Mouse (Mus musculus): ENCODE data around the gene Ccni. TPM values are rescaled to one million over a fixed set of nuclear protein-coding genes. Genes with fewer than 3 reads are reported as not detected.
A peak's percentile ranks its signal among the peaks of the same experiment; 100 is the strongest.

Ccni gene
- polyA plus RNA-seq (2015; fragmentation: Nextera tagmentation; extraction: Ambion mirVana) = 84.3 and 93.5 TPM in 2 replicates

DNA sequence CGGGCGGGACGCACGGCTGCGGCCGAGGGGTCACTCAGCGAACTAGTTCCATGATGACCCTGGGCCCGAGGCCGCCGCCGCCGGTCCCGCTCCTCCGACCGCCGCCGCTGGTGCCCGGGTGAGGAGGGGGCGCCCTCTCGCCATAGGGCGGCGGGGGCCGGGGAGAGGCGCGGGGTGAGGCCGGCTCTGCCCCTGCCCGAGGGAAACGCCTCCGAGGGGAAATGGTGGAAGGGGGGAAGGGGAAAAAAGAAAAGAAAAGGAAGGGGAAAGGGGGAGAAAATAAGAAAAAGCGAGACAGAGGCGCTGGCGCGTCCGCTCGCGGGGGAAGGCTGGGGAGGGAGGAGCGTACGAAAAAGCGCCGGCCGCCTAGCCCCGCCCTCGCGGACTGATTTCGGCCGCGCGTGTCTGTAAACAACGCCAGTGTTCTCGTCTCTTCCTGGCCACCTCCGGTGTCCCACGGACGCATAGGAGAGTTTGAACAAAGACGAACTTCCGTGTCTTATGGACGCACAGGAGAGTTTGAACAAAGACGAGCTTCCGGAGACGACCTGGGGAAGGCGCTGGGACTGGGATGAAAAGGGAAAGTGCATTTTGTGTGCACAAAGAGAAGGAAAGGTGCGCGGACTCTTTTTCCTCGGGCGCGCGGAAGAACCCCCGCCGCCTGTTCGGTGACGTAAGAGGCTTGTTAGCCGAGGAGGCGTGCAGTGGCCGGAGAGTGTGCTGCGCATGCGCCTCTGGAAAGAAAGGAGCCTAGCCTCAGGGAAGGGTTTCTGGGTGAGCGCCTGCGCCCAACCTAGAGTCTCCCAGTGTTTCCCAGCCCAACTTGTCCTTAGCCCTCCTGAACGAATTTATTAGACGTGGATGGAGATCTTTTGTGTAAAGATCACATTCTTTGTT is at the start of gene Ccni, which contains the start of gene 2010109A12Rik:
TSS of gene Ccni (minus strand) at position 387 of the 897 bp plus-strand sequence.
TSS of gene 2010109A12Rik (plus strand) at position 410 of the 897 bp plus-strand sequence.
- peak within 1 kb of the TSS; percentile 96 for H3K9ac ChIP-seq
- H3K4me2 ChIP-seq = peak within 1 kb of the TSS; percentile 65
- H3K9me3 ChIP-seq = no peaks in the 10 kb centered on the region
- ATAC-seq (ENCODE audit: insufficient read depth, low FRiP score, low read depth) = peak; percentile 96
- no peaks in the 10 kb centered on the region for H3K27me3 ChIP-seq (replicated peaks)
- H3K4me1 ChIP-seq = no peaks in the 10 kb centered on the region
- H3K27ac ChIP-seq = peak within 1 kb of the TSS; percentile 95
- H3K4me3 ChIP-seq (replicated peaks) = peak within 1 kb of the TSS; percentile 90
- under 1% methylated on average over 78 of the region's 79 CpGs for WGBS
- H3K36me3 ChIP-seq = no peaks in the 10 kb centered on the region

- WGBS = 86% methylated on average over 5 of the region's 5 CpGs
Measured at GRCm38 (mm10) chr5:93255759-93256265, 49.5 kb upstream of the Ccni start.

DNA sequence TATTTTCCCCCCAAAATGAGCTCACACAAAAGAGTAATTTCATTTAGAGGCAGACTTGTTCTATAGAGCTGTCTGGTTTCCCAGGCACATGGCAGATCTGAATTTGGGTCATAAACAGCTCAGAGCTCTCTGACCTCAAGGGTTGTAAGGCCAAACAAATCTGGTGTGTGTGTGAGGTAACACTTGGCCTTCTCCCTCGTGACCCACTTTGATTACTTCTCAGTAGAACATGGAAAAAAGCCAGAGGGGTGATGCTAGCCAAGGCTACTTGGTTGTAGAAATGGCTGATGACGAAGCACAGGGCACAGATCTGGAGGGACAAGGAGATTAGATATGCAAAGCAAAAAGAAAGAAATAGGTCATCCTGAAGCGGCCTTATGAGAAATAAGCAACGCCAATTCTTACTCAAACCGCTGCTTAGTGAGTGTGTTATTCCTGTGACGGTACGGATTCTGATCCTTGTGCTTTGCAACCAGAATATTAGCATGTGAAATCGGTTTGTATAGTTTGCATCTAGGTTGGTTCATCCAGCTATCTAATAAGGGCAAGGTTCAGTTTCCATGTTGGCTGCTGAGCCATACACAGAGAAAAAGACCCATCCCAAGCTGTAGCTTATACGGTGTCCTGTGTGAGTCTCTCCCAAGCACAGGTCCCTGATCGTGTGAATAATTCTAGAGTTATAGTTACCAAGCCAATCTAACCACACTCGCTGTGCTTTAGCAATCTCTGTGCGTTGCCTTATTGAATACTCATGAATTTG is 44.9 kb upstream of the Ccni start:
- Histone ChIP-seq H3K9ac (no peak overlapping the region), H3K9me3 (no peaks in the 10 kb centered on the region), H3K36me3 (no peaks in the 10 kb centered on the region), H3K4me3 (replicated peaks) (no peak overlapping the region), H3K4me1 (no peaks in the 10 kb centered on the region), H3K4me2 (no peak overlapping the region), H3K27ac (no peak overlapping the region), H3K27me3 (replicated peaks) (no peaks in the 10 kb centered on the region)
- no peak for ATAC-seq (ENCODE audit: insufficient read depth, low FRiP score, low read depth)
- WGBS = 83% methylated on average over 12 of the region's 12 CpGs

More at GRCm38 (mm10) chr5:93255759-93256265, 49.5 kb upstream of the Ccni start:
- no peak overlapping the region for H3K4me3 ChIP-seq (replicated peaks)
- no peaks in the 10 kb centered on the region for H3K4me1 ChIP-seq
- no peak overlapping the region for H3K27ac ChIP-seq
- ATAC-seq (ENCODE audit: insufficient read depth, low FRiP score, low read depth) = no peak
- no peak overlapping the region for H3K9ac ChIP-seq
- H3K27me3 ChIP-seq (replicated peaks) = no peaks in the 10 kb centered on the region
- no peak overlapping the region for H3K4me2 ChIP-seq
- no peaks in the 10 kb centered on the region for H3K9me3 ChIP-seq
- no peaks in the 10 kb centered on the region for H3K36me3 ChIP-seq

GRCm38 (mm10) chr5:93249940-93250578 is 43.8 kb upstream of the Ccni start:
- 69% methylated on average over 6 of the region's 6 CpGs for whole genome bisulfite sequencing
- no peak overlapping the region for H3K9ac ChIP-seq
- ATAC-seq (ENCODE audit: insufficient read depth, low FRiP score, low read depth) = no peak
- no peaks in the 10 kb centered on the region for H3K27me3 ChIP-seq (replicated peaks)
- H3K36me3 ChIP-seq = no peaks in the 10 kb centered on the region
- H3K4me3 ChIP-seq (replicated peaks) = no peak overlapping the region
- no peak overlapping the region for H3K4me2 ChIP-seq
- no peaks in the 10 kb centered on the region for H3K4me1 ChIP-seq
- no peaks in the 10 kb centered on the region for H3K9me3 ChIP-seq
- no peak overlapping the region for H3K27ac ChIP-seq

DNA sequence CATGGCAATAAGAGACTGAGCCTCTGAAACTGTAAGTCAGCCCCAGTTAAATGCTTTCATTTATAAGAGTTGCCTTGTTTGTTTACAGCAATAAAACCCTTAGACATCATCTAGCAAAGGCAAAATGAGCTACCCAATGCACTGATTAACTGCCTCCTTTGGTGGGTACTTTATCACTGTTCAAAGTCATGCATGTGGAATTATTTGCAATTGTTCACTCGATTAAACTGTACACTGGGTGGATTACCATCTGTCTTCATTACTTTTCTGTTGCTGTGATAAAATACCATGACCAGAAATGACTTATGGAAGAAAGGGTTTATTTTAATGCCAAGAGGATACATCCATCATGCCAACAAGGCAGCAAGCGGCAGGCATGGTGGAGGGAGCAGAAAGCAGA is 39.0 kb upstream of the Ccni start:
- H3K27ac ChIP-seq = no peak overlapping the region
- H3K36me3 ChIP-seq = no peaks in the 10 kb centered on the region
- no peaks in the 10 kb centered on the region for H3K9me3 ChIP-seq
- ATAC-seq (ENCODE audit: insufficient read depth, low FRiP score, low read depth) = no peak
- H3K9ac ChIP-seq = no peak overlapping the region
- H3K4me3 ChIP-seq (replicated peaks) = no peak overlapping the region
- no peaks in the 10 kb centered on the region for H3K4me1 ChIP-seq
- no peaks in the 10 kb centered on the region for H3K27me3 ChIP-seq (replicated peaks)
- no peak overlapping the region for H3K4me2 ChIP-seq
- WGBS = 64% methylated on average over 2 of the region's 2 CpGs

DNA sequence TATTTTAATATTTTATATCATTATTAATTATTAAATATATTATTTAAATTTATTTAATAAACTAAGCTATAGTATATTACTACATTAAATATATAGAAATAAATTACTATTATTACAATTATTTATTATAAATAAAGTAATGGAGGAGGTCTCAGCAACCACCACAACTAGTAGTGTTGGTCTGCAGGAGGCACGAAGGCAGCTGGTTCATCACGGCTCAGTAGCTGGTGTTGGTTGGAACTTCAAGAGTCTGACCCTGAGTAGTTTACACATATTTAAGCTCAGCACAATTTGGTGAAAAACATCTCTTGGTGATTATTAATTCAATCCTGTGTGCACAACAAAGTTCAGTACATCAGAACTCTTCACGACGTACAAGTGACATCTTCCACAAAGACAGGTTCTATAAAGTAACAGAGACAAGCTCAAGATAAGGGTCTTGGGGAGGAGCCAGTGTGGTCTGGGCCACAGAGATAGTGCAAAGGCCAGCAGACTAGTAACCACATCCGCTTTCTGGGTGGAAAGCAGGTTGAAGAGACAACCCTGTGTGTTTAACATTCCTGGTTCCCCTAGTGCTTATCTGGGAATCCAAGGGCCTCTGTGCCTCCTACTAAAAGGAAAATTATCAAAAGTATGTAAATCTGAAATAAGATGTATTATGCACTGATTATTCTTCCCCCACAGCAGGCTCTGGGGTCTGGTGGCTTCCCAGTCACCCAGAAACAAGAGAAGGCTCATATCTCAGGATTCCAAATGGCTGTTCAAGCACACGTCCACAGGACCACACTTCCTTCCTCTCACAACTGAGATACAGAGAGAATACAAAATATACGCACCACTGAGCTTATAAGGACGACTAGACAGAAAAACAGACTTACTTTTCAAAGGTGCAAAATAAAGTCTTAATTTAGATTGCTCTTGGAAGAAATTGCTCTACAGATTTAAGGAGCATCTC is 33.6 kb upstream of the Ccni start:
- ATAC-seq (ENCODE audit: insufficient read depth, low FRiP score, low read depth) = peak; percentile 91; the same call in 1 of the 2 replicates
- no peak overlapping the region for H3K4me2 ChIP-seq
- no peaks in the 10 kb centered on the region for H3K4me1 ChIP-seq
- no peaks in the 10 kb centered on the region for H3K9me3 ChIP-seq
- H3K9ac ChIP-seq = no peak overlapping the region
- H3K27me3 ChIP-seq (replicated peaks) = no peaks in the 10 kb centered on the region
- H3K4me3 ChIP-seq (replicated peaks) = no peak overlapping the region
- no peaks in the 10 kb centered on the region for H3K36me3 ChIP-seq
- WGBS = 71% methylated on average over 8 of the region's 8 CpGs
- no peak overlapping the region for H3K27ac ChIP-seq

DNA sequence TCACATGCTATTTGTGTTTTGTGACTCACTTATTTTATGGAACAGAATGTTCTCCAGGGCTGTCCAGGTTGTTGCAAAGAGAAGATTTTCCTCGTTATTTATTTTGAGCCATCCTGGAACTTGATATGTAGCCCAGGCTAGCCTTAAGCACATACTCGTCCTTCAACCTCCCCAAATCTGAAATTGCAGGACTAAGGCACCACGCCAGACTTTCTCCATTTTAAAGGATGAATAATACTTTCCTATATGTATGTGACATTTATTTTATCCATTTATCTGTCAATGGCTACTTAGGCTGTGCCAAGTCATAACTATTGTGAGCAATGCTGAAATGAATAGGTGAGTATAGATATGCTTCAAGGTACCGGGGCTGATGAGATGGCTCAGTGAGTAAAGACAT is 30.2 kb upstream of the Ccni start:
- 76% methylated on average over 4 of the region's 4 CpGs for WGBS
- Histone ChIP-seq H3K36me3 (no peaks in the 10 kb centered on the region), H3K27ac (no peak overlapping the region), H3K4me1 (no peaks in the 10 kb centered on the region), H3K4me3 (replicated peaks) (no peak overlapping the region), H3K27me3 (replicated peaks) (no peaks in the 10 kb centered on the region), H3K4me2 (no peak overlapping the region), H3K9ac (no peak overlapping the region), H3K9me3 (no peaks in the 10 kb centered on the region)
- no peak for ATAC-seq (ENCODE audit: insufficient read depth, low FRiP score, low read depth)

GRCm38 (mm10) chr5:93235888-93236287 is 29.6 kb upstream of the Ccni start:
- no peak overlapping the region for H3K4me2 ChIP-seq
- no peaks in the 10 kb centered on the region for H3K27me3 ChIP-seq (replicated peaks)
- H3K9me3 ChIP-seq = no peaks in the 10 kb centered on the region
- no peak overlapping the region for H3K4me3 ChIP-seq (replicated peaks)
- WGBS = 87% methylated on average over 3 of the region's 3 CpGs
- no peaks in the 10 kb centered on the region for H3K4me1 ChIP-seq
- no peak for ATAC-seq (ENCODE audit: insufficient read depth, low FRiP score, low read depth)
- no peak overlapping the region for H3K27ac ChIP-seq
- H3K36me3 ChIP-seq = no peaks in the 10 kb centered on the region
- H3K9ac ChIP-seq = no peak overlapping the region

GRCm38 (mm10) chr5:93234605-93235004 is 28.3 kb upstream of the Ccni start:
- Histone ChIP-seq H3K4me3 (replicated peaks) (no peak overlapping the region), H3K27ac (no peak overlapping the region), H3K9me3 (no peaks in the 10 kb centered on the region), H3K4me2 (no peak overlapping the region), H3K27me3 (replicated peaks) (no peaks in the 10 kb centered on the region), H3K36me3 (no peaks in the 10 kb centered on the region), H3K9ac (no peak overlapping the region), H3K4me1 (no peaks in the 10 kb centered on the region)
- ATAC-seq (ENCODE audit: insufficient read depth, low FRiP score, low read depth) = no peak
- 78% methylated on average over 2 of the region's 2 CpGs for WGBS

DNA sequence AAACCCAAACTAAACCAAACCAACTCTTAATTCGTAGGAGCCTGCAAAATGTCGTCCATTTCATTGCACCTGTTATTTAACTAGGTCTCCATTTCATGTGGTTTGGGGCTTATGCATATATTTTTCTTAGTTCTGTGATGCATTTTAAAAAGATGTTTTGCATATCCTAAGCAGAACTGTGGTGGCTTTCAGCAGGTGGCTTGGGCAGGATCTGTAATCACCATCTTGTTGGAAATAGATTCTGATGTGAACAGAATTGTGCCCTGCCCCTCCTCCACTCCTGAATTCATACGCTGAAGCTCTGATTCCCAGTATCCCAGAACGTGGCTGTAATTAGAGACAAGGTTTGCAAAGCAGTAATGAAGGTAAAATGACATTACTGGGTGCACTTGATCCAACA is 27.8 kb upstream of the Ccni start:
- Histone ChIP-seq H3K36me3 (no peaks in the 10 kb centered on the region), H3K27me3 (replicated peaks) (no peaks in the 10 kb centered on the region), H3K9me3 (no peaks in the 10 kb centered on the region), H3K27ac (no peak overlapping the region), H3K9ac (no peak overlapping the region), H3K4me3 (replicated peaks) (no peak overlapping the region), H3K4me2 (no peak overlapping the region), H3K4me1 (no peaks in the 10 kb centered on the region)
- WGBS = 72% methylated on average over 4 of the region's 4 CpGs
- no peak for ATAC-seq (ENCODE audit: insufficient read depth, low FRiP score, low read depth)

DNA sequence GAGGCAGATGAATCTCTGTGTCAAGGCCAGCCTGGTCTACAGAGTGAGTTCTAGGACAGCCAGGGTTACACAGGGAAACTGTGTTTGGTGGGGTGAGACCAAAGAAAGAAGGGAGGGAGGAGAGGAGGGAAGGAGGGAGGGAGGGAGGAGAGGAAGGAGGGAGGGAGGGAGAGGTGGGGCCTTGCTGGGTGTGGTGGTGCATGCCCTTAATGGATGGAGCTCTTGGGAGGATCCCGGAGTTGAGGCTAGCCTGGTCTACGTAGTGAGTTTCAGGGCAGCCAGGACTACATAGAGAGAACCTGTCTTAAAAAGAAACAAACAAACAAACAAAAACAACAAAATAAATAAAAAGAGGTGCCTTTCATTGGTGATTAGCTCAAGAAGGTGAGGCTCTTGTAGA is 26.5 kb upstream of the Ccni start:
- 88% methylated on average over 2 of the region's 2 CpGs for WGBS
- no peaks in the 10 kb centered on the region for H3K27me3 ChIP-seq (replicated peaks)
- no peak overlapping the region for H3K9ac ChIP-seq

More for the DNA sequence above, 26.5 kb upstream of the Ccni start:
- Histone ChIP-seq H3K9me3 (no peaks in the 10 kb centered on the region), H3K4me3 (replicated peaks) (no peak overlapping the region), H3K27ac (no peak overlapping the region), H3K4me2 (no peak overlapping the region), H3K4me1 (no peaks in the 10 kb centered on the region), H3K36me3 (no peaks in the 10 kb centered on the region)
- ATAC-seq (ENCODE audit: insufficient read depth, low FRiP score, low read depth) = no peak

All from stomach, embryonic 15.5 days (tissue).